Mouse (Mus musculus) yolk sac, embryonic 10.5 days (tissue): Measurements from ENCODE around the gene H2-Eb2.

ENCODE experiments used
- DNase-seq: peaks from one replicate; pipeline ENCODE4 v3.0.0-alpha.2; 2017; ENCODE audit warnings: low spot score

The H2-Eb2 gene

DNA sequence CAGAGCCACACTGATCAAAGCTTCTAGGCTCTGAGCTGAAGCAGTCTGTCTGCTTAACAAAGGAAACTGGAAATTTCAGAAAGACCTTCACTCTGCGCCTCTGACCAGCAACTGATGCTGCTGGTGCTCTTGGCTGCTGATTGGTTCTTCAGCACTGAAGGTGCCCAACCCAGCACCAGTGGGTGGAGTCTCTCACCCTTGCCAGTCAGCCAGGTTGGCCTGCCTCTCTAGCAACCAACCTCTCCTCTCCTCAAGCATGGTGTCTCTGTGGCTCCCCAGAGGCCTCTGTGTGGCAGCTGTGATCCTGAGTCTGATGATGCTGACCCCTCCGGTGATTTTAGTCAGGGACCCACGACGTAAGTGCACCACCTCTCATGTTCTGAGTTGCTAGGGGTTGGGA, at the start of gene H2-Eb2:
Gene H2-Eb2 (plus strand): TSS at position 230 of the 400 bp plus-strand sequence.
- no peak for DNase-seq

DNA sequence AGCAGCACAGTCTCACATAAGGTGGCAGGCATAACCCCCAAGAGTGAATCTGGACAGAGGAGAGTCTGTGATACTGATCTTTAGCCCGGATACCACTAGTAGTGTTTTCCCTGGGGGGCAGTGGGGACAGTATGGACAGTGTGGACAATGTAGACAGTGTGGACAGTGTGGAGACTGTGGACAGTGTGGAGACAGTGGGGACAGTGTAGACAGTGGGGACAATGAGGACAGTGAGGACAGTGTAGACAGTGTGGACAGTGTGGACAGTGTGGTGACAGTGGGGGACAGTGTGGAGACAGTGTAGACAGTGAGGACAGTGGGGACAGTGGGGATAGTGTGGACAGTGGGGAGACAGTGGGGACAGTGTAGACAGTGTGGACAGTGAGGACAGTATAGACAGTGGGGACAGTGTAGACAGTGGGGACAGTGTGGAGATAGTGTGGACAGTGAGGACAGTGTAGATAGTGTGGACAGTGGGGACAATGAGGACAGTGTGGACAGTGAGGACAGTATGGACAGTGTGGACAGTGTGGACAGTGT, 44.9 kb upstream of the H2-Eb2 start:
- DNase-seq = no peak

DNA sequence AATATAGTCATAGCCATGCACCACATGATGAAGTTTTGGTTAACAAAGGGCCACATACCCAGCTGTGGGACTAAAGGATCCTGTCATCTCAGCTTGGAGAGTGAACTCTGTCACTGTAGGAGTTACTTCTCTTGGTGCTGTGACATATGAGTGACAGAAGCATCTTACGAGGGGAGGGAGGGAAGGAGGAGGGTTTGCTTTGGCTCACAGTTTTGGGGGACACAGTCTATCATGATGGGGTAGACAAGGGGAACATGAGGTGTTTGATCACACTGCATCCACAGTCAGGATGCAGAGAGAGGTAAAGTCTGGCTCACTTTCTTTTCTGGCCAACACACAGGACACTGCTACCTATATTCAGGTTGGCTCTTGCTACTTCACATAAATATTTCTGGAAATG, 43.6 kb upstream of the H2-Eb2 start:
- DNase-seq = no peak

DNA sequence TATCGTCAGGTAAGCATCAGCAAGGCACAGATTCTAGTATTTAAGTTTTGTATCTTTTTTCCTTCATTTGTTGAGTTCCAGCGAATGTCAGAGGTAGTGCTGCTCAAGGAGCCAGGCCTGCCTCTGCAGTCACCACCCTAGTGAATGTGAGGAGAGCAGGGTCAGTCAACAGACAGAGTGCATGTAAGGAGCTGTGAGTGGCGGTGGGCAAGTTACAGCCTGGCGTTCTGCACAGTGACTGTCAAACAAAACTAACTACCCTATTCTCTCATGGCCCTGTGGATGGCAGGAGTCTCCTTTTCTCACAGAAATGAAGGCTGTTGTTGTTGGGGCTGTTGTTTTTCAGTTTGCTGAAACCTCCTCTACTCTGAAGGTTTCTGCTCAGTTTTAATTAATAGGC, 40.1 kb upstream of the H2-Eb2 start:
- no peak for DNase-seq

DNA sequence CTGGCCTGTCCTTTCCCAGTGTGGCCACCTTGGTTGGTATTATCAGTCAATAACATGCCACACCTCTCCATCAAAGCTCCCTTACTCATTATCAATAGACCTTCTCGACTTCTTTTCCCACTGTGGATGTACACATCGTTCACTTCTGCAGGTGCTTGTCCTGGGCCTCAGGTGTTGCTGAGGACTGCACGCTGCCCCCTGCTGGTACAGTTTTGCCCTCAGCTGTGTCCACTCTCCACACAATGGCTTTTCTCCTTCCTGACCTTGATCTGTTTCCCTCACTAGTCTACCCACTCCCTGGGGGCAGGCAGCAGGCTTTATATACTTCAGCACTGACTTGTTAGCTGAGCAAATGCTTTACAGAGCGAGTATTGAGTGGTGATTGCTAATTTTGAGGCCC, 39.6 kb upstream of the H2-Eb2 start:
- no peak for DNase-seq

DNA sequence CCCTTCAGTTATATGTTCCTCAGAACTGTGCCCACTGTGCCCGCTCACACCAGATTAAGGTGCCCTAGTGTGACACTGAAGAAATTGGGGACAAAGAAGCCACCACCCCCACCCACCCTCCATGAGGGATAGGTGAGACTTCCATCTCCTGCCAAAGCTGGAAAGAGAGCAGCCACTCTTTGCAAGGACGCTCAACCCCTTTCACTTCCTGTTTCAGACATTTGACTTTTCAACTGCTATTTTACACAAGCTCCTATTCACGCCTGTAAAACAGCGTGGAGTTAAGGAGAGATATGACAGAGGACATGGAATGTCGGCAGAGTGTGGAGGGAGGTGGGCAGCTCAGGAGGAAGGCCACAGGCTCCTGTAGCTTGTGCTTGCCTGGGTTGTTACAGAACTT, 39.0 kb upstream of the H2-Eb2 start:
- DNase-seq = no peak

GRCm38 (mm10) chr17:34286999-34287398, 38.5 kb upstream of the H2-Eb2 start:
- DNase-seq = no peak

DNA sequence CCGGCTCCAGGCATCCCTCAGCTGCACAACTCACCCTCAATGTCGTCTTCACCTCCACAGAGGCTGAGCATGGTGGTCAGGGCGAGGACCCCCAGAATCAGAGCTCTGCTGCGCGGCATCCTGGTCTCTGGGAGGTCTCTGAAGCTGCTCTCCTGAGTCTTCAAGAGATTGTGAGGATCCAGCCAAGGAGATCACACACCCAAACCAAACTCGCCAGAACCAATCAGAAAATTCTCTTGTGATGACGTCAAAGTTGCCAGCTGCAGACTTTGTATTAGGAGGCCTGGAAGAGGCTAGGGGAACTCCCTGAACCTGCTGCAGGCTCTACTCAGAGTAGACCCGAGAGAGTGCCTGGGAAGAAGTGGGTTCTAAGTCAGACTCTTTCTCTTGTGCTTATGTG, 37.8 kb upstream of the H2-Eb2 start, which contains the start of gene H2-Aa:
Gene H2-Aa (minus strand): TSS at position 176 of the 400 bp plus-strand sequence.
- DNase-seq = peak; percentile 11

DNA sequence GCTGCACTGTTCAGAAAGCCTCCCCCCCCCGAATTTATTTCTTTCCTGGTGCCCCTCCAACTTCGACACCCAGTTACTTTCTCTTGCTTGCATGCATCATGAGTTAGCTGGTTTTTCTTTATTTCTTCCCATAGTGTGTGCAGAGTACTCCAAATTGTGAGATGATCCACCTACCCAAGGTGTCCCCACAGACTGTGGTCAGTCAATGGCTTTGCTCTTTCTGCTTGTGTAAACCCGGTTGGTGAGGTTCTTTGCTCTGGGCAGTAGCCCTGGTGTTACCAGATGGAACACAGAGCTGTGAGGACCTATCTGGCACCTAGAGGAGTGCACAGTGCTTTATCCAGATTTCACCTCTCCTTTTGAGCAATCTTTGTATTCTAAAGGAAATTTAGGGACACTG, 37.3 kb upstream of the H2-Eb2 start:
- DNase-seq = no peak

GRCm38 (mm10) chr17:34291609-34292008, 33.9 kb upstream of the H2-Eb2 start:
- DNase-seq = peak; percentile 40

GRCm38 (mm10) chr17:34292570-34292969, 32.9 kb upstream of the H2-Eb2 start:
- DNase-seq = no peak

DNA sequence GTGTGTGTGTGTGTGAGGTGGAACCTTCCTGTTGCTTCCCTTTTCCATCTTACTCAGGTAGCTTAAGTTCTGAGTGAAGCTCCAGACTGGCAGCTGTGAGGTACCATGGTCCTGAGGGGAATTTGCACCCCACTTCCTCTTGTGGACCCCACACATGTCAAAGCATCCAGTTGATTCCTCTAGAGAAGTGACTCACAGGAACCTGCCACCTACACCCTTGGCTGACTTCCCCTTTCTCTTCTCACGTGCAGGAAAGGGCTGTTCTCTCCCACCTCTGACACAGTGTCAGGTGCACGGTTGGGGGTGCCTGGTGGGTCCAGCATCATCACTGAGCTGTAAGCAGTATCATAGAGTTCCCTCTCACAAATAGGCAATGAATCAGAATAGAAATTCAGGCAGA, 31.9 kb upstream of the H2-Eb2 start:
- no peak for DNase-seq

DNA sequence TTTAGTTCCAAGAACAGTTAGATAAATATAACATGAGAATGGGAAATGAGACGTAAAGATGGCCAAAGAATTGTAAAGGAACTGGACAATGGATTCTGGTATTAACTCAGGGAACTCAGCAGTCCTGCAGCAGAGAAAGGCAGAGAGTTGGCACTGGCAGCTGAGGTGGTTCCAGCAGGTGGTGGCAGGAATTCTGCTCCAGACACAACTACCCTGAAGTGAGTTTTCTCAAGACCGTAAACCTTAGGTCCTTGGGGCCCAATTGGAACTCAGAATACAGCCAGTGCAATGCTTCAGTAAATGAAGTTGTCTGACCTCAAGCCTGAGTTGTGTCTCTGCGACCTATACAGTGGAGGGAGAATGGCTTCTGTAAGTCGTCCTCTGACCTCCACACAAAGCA, 31.2 kb upstream of the H2-Eb2 start:
- DNase-seq = no peak

- DNase-seq = no peak
Measured at GRCm38 (mm10) chr17:34295307-34295706, 30.2 kb upstream of the H2-Eb2 start.

GRCm38 (mm10) chr17:34295891-34296794, 29.3 kb upstream of the H2-Eb2 start:
- peak; percentile 11 for DNase-seq

- no peak for DNase-seq
Measured at GRCm38 (mm10) chr17:34299356-34299755, 26.1 kb upstream of the H2-Eb2 start.

- no peak for DNase-seq
Measured at GRCm38 (mm10) chr17:34300071-34300470, 25.4 kb upstream of the H2-Eb2 start.

DNA sequence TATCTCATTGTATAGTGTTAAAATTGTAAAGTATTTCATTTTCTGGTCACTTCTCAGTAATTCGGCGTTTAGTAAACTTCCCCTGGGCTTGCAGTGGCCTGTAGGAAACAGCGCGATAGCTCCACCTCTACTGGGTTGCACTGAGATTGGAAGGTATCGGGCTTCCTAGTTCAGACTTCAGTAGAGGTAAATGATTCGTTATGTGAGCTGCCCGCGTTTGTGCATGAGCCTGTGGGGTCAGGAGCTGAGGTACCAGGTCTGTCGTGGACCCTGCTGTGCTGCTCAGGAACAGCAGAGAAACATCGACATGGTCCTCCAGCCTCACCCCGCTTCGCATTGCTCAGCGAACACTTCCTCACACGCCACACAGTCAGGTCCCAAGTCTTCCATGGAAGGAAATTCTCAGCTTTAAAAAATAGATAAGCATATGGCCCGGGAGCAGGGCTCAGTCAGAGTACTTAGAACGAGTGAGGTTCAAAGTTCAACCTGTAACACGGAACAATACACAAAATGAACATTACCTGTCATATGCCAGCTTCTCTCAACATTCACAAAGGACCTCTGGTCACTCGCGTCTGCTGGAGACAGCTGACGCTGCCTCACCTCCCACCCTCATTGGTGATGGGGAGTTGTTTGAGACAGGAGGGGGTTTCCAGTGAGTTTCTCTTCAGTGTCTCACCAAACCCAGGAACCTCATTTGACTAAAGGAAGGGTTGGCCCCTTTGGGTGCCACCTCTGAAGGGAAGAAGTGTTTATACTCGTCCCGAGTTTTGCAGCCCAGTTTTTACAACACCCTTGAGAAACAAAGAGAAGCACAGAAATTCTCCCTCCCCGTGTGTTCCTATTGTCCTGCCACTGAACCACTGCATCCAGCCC, 24.5 kb upstream of the H2-Eb2 start:
- no peak for DNase-seq

- DNase-seq = no peak
Measured at GRCm38 (mm10) chr17:34301670-34302190, 23.7 kb upstream of the H2-Eb2 start.

DNA sequence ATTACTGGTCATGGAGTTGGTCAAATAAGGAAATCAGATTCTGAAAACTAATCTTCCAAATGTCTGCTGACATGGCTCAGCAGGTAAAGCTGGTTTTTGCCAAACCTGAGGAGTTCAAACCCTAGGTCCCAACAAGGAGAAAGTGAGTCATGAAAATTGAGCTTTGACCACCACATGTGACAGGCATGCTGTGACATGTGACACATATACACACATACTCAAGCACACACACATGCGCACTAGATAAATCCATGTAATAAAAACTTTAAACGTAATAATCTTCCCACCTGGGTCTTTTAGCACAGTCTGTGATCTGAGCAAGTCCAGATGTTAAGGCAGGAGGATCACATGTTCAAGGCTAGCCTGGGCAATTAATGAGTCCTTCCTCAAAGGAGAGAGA, 21.7 kb upstream of the H2-Eb2 start:
- DNase-seq = no peak

GRCm38 (mm10) chr17:34304751-34305150, 20.7 kb upstream of the H2-Eb2 start:
- peak; percentile 18 for DNase-seq

DNA sequence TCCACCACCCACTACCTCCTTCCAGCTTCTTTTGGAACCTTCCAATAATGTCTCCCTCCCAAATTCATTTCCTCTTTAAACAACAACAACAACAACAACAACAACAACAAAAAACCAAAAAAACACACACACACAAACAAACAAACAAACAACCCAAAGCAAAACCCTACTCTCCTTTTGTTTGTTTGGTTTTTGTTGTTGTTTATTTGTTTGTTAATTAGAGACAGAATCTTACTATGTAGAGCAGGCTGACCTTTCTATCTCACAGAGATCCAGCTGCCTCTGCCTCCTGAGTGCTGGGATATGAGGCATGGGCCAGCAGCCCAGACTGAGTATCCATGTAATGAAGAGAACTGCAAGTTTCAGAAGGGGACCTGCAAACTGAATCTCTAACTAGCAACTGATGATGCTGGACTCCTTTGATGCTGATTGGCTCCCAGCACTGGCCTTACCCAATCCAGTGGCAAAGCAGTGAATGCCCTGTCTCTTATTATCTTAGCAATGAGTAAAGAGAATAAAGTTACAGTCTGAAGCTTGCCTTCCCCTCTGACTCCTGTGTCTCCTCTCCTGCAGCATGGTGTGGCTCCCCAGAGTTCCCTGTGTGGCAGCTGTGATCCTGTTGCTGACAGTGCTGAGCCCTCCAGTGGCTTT, 20.0 kb upstream of the H2-Eb2 start, which contains the start of gene H2-Eb1:
Gene H2-Eb1 (plus strand): TSS at position 488 of the 651 bp plus-strand sequence.
- DNase-seq = peak; percentile 41
